Mouse (Mus musculus): ENCODE results near the gene Ripor1. TPM values are rescaled to one million over a fixed set of nuclear protein-coding genes. Genes with fewer than 3 reads are reported as not detected.
"Not testable (repeated sequence)": the region's sequence is repeated elsewhere in the genome, so short reads cannot be mapped to it uniquely, and the experiment has no call there.

The Ripor1 gene
- 31.7 and 40.8 TPM in 2 replicates for polyA plus RNA-seq (2011; ENCODE audit: insufficient read length, low read depth, missing spikeins)

DNA sequence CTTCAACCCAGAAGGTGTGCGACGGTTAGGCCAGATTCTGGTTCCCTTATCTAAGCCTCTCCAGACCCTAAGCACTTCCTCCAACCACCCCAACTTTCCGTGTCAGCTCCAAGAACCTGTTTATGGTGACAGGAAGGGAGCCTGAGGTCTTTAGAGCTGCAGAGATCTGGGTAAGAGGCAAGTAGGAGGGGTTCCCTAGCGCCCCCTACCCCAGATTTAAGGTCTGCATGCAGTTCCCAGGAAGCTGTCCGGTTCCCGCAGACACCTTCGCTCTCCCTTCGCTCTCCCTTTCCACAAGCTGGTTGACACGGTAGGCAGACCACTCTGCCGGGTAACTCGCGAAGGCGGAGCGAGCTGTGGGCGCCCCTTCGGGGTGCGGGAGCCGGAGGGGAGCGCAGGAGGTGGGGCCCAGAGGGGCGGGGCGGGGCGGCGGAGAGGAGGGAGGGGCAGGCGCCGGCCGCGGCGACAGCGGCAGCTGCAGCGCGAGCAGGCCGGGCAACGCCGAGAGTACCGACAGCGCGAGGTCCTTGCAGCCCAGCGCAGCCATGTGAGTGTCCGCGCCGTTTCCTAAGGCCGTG, at the start of gene Ripor1:
TSS of gene Ripor1 (plus strand) at position 452 of the 578 bp plus-strand sequence.
- peak within 1 kb of the TSS; percentile 87 for H3K27ac ChIP-seq (ENCODE audit: insufficient read depth, low read length)
- TF ChIP-seq CTCF (IDR thresholded peaks at IDR 0.05; ENCODE audit: borderline replicate concordance, insufficient read depth, low read length): peak; percentile 47; the same call in 1 of the 2 replicates
- peak; percentile 87 for TF ChIP-seq POLR2A (IDR thresholded peaks at IDR 0.05; ENCODE audit: low read depth, low read length)
- peak within 1 kb of the TSS; percentile 89 for H3K4me3 ChIP-seq (ENCODE audit: insufficient read depth, low read length)
- H3K4me1 ChIP-seq (ENCODE audit: control insufficient read depth, insufficient read depth, low read length): peaks cover 2% of the 10 kb centered on the region; the same call in 1 of the 2 replicates

GRCm38 (mm10) chr8:105562863-105563262, 42.2 kb upstream of the Ripor1 start:
- TF ChIP-seq CTCF (IDR thresholded peaks at IDR 0.05; ENCODE audit: borderline replicate concordance, insufficient read depth, low read length) (no peak), POLR2A (IDR thresholded peaks at IDR 0.05; ENCODE audit: low read depth, low read length) (no peak)

GRCm38 (mm10) chr8:105563871-105564270, 41.2 kb upstream of the Ripor1 start:
- Histone ChIP-seq H3K4me1 (ENCODE audit: control insufficient read depth, insufficient read depth, low read length) (no peaks in the 10 kb centered on the region), H3K27ac (ENCODE audit: insufficient read depth, low read length) (no peak overlapping the region), H3K4me3 (ENCODE audit: insufficient read depth, low read length) (no peak overlapping the region; the same call in 1 of the 2 replicates)
- TF ChIP-seq CTCF (IDR thresholded peaks at IDR 0.05; ENCODE audit: borderline replicate concordance, insufficient read depth, low read length) (no peak), POLR2A (IDR thresholded peaks at IDR 0.05; ENCODE audit: low read depth, low read length) (no peak)

More at GRCm38 (mm10) chr8:105562863-105563262, 42.2 kb upstream of the Ripor1 start:
- Histone ChIP-seq H3K4me1 (ENCODE audit: control insufficient read depth, insufficient read depth, low read length) (no peaks in the 10 kb centered on the region), H3K27ac (ENCODE audit: insufficient read depth, low read length) (no peak overlapping the region), H3K4me3 (ENCODE audit: insufficient read depth, low read length) (no peak overlapping the region)

- H3K4me1 ChIP-seq (ENCODE audit: control insufficient read depth, insufficient read depth, low read length); H3K27ac ChIP-seq (ENCODE audit: insufficient read depth, low read length): not testable (repeated sequence)
- H3K4me3 ChIP-seq (ENCODE audit: insufficient read depth, low read length): peak overlapping the region; percentile 66
Observed at GRCm38 (mm10) chr8:105564573-105565229, 40.4 kb upstream of the Ripor1 start.

DNA sequence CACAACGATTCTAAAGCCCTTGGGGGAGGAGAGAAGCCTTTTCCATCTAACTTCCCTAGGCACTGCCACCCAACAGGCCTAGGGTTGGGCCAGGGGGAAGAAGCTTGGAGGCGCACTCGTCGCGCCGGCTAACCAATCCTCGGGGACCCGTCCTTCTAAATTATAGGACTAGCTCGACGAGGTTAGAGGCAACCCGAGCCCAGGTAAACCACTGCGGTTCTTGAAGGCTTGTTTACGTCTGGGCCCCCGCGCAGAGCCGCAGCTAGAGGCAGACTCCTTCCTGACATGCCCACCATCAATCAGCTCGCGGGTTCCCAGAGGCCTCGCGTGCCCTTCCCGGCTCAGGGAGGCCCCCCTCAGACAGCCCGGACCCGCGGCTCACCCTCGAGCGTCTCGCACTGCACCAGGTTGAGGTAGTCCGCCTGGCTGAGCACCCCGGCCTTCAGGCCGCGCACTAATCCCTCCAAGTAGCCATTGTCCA, 39.6 kb upstream of the Ripor1 start:
- H3K4me1 ChIP-seq (ENCODE audit: control insufficient read depth, insufficient read depth, low read length): no peaks in the 10 kb centered on the region
- no peak overlapping the region for H3K27ac ChIP-seq (ENCODE audit: insufficient read depth, low read length)
- TF ChIP-seq POLR2A (IDR thresholded peaks at IDR 0.05; ENCODE audit: low read depth, low read length) (no peak), CTCF (IDR thresholded peaks at IDR 0.05; ENCODE audit: borderline replicate concordance, insufficient read depth, low read length) (no peak)
- H3K4me3 ChIP-seq (ENCODE audit: insufficient read depth, low read length): peak overlapping the region; percentile 66

DNA sequence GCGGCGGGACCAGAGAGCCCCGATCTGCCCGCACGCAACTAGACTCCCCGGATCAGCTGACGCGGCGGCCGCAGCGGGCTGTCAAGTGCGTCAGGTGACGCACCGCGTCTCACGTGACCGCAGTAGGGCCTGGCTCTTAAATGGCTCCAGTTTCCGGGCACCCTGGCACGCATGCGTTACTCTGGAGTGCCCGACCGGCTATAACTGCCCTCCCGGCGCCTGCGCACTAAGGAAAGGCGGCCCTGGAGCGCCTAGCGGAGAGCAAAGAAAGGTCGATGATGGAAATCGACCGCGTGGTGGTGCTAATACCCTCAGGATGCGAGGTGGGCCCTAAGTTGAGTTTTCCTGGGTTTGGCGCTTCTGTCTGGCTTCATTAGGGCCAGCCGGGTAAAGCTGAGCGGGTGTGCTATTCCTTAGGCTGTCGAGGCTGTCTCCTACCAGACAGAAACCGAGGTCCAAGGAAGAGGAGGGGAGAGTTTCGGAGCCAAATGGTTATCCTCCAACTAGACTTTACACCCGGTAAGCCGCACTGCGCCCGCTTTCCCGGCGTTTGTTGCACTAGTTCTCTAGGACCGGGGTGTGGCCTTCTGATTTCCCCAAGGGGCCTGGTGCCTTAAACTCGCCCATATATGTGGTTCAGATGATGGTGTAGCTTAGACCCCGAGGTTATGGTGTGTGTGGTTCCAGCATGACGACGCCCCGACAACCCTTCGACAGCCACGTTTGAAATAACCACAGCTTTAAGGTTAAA, 38.9 kb upstream of the Ripor1 start, which contains the start of gene Atp6v0d1:
TSS of gene Atp6v0d1 (minus strand) at position 96 of the 751 bp plus-strand sequence.
- Histone ChIP-seq H3K4me3 (ENCODE audit: insufficient read depth, low read length) (peak within 1 kb of the TSS; percentile 66), H3K4me1 (ENCODE audit: control insufficient read depth, insufficient read depth, low read length) (no peaks in the 10 kb centered on the region), H3K27ac (ENCODE audit: insufficient read depth, low read length) (no peak within 1 kb of the TSS)
- peak; percentile 69; the same call in 1 of the 2 replicates for TF ChIP-seq CTCF (IDR thresholded peaks at IDR 0.05; ENCODE audit: borderline replicate concordance, insufficient read depth, low read length)
- peak; percentile 75 for TF ChIP-seq POLR2A (IDR thresholded peaks at IDR 0.05; ENCODE audit: low read depth, low read length)

GRCm38 (mm10) chr8:105566703-105567595, 38.1 kb upstream of the Ripor1 start:
- Histone ChIP-seq H3K27ac (ENCODE audit: insufficient read depth, low read length) (no peak overlapping the region), H3K4me3 (ENCODE audit: insufficient read depth, low read length) (peak overlapping the region; percentile 33), H3K4me1 (ENCODE audit: control insufficient read depth, insufficient read depth, low read length) (no peaks in the 10 kb centered on the region)
- TF ChIP-seq CTCF (IDR thresholded peaks at IDR 0.05; ENCODE audit: borderline replicate concordance, insufficient read depth, low read length): no peak
- 0 out of 2 replicates have a peak, but pooled peaks have one; percentile 20 for TF ChIP-seq POLR2A (IDR thresholded peaks at IDR 0.05; ENCODE audit: low read depth, low read length)

DNA sequence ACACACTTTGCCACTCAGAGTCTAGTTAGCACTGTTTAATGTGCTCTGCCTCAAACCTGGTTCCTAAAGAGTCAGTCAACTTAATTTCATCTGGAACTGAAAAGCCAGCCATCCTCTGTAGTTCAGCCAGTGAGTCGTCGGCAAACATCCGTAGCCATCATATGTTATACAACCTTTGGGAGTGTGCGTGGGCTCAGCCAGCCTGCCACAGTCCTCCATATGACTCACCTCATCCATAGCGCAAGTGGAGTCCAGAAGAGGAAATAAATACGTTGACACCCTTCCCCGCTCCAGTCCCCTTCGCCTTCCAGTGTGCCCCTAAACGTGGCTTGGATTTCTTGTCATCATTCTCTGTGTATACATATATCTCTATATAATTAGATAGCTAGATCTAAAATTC, 33.2 kb upstream of the Ripor1 start:
- TF ChIP-seq CTCF (IDR thresholded peaks at IDR 0.05; ENCODE audit: borderline replicate concordance, insufficient read depth, low read length) (no peak), POLR2A (IDR thresholded peaks at IDR 0.05; ENCODE audit: low read depth, low read length) (no peak)
- Histone ChIP-seq H3K4me1 (ENCODE audit: control insufficient read depth, insufficient read depth, low read length) (0 out of 2 replicates have a peak, but pooled peaks cover 4% of the 10 kb centered on the region), H3K4me3 (ENCODE audit: insufficient read depth, low read length) (no peak overlapping the region), H3K27ac (ENCODE audit: insufficient read depth, low read length) (no peak overlapping the region)

DNA sequence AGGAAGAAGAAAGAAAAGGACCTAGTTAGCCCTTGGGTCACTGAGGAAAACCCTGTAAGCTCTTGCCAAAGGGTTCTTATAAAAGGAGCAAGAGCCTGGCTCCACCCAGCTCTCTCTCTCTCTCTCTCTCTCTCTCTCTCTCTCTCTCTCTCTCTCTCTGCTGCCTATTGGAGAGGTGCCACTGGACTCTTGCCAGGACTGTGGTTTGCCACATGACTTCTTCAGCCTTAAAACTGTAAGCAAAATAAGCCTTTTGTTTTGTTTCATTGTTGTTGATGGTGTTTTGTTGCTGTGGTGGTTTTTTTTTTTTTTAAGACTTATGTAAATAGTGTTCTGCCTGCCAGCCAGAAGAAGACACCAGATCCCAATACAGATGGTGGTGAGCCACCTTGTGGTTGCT, 31.6 kb upstream of the Ripor1 start:
- TF ChIP-seq CTCF (IDR thresholded peaks at IDR 0.05; ENCODE audit: borderline replicate concordance, insufficient read depth, low read length) (no peak), POLR2A (IDR thresholded peaks at IDR 0.05; ENCODE audit: low read depth, low read length) (no peak)
- no peak overlapping the region for H3K27ac ChIP-seq (ENCODE audit: insufficient read depth, low read length)
- no peak overlapping the region for H3K4me3 ChIP-seq (ENCODE audit: insufficient read depth, low read length)
- 0 out of 2 replicates have a peak, but pooled peaks cover 4% of the 10 kb centered on the region for H3K4me1 ChIP-seq (ENCODE audit: control insufficient read depth, insufficient read depth, low read length)

All from embryonic fibroblast, embryonic 13.5 days (primary cell).